Mouse (Mus musculus) adrenal gland, adult 2 months (tissue): ENCODE measurements around the gene Cmtm1. TPM values are rescaled to one million over a fixed set of nuclear protein-coding genes. Genes with fewer than 3 reads are reported as not detected.
"Not testable (repeated sequence)": the region's sequence is repeated elsewhere in the genome, so short reads cannot be mapped to it uniquely, and the experiment has no call there.

Experiments
- DNase-seq: peaks from one replicate; pipeline ENCODE4 v3.0.0; 2021
- polyA plus RNA-seq: library from polyadenylated mRNA; depleted of rRNA; stranded (reverse); fragments of >200 nt; gene quantifications from 2 replicates; pipeline ENCODE4 v1.2.3, GENCODE M21; 2012
- total RNA-seq, 2 experiments: library from RNA; stranded (reverse); gene quantifications; 2 replicates each; pipeline ENCODE4 v1.2.3; 2021

The Cmtm1 gene
- total and polyA plus RNA-seq, 3 experiments, result 0.29 TPM; not detected in 2

DNA sequence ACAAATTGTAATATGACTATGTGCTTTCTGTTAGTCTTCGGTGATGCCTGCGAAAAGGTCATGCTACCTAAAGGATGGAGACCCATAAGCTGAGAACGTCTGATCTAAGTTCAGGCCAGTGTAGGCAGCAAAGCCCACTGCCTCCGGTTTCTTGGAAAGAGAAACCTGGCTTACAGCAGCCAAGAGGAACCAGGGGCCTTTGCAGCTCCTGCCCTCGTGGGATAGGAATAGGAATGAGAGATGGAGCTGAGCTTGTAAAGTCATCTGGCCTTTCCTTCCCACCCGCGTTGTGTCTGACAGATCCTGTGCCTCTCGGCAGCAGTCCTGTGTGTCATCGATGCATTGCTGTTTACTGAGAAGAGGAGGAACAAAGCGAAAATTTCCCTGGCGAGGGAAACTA is 11.3 kb upstream of the Cmtm1 start, which contains the start of gene Gm11020:
TSS of gene Gm11020 (plus strand) at position 301 of the 400 bp plus-strand sequence.
- DNase-seq, result not testable (repeated sequence)

DNA sequence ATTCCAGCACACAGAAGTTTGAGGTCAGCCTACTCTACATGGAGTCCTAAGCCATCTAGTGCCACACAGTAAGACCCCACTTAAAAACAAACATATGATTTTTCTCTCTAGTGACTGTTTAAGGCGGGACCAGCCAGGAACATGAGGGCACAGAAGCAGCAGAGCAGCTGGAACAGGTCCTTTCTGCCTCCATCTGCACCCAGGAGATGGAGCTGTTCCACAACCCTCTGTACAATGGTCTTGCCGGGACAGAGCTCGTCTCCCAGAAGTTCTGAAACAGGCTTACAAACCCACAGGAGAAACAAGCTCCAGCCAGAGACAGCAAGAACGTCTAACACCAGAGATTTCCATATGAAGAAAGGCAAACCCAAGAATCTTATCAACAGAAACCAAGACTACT is 3.4 kb upstream of the Cmtm1 start:
- no peak for DNase-seq

DNA sequence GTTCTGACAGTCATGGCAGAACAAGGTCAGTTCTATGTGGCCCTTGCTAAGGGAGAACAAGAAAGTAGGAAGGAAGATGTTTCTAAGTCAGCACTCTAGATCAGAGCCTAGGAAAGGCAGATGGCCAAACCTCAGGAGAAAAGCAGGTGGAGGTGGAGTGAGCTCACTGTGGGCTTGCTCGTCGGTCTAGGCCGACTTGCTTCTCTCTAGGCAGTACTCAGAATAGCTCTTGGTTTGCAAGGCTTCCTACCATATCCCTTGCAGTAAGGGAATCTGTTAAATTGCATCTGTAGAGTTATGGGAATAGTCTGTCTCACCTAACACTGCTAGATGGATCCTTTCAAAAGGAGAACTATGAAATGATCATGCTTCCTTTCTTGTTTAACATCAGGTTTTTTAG is 2.1 kb upstream of the Cmtm1 start:
- DNase-seq, result not testable (repeated sequence)

DNA sequence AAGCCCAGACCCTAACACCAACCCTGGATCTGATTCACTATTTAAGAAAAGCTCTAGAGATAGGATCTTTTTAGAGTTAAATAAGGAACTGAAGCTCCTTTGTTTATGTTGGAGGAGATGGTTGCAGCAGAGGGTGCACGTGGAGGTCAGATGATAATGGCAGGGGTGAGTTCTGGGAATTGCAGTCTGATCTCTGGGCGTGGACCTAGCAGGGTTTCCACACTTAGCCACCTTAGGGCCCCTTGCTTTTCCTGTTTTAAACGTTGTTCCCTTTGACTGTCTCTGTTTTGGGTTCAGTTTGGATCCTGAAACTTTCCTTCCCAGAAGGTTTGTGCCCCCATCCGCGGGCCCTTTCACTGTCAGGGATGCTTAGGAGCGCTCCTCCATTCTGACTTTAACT is 1.6 kb downstream of the Cmtm1 start:
- DNase-seq, result not testable (repeated sequence)

DNA sequence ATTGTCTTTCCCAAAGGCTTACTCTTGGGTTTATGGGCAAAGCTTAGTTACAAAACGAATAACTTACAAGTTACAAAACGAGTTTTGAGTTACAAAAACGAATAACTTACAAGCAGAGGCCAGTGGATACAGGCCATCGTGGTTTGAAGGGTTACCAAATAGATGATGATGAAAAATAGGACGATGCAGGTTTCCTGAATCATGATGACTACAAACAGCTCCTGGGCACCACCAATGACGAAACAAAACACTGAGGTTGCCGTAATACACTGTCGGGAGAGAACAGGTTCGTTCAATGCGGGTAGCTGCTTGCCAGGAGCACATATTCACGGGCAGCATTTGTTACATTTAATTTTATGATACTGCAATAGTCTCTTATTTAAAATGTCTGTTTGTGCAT is 5.0 kb downstream of the Cmtm1 start:
- DNase-seq, result no peak

DNA sequence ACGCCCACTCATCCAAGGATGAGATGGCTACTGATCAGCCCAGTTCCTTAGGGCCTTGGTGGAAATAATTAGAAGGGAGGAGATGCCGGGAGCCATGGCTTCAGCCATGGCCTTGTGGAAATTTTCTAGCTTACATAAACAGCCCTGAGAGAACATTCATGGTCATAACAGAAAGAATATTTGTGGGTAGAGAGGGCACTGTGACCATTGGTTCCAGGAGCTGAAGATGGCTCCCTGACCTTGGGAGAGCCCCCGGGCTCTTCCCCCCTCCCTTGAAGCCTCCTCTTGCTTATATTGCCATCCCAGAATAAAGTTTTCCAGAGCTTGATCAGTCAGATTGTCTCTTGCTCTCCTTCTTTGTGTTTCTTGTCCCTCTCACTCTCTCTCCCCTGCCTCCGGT is 7.4 kb downstream of the Cmtm1 start:
- not testable (repeated sequence) for DNase-seq

DNA sequence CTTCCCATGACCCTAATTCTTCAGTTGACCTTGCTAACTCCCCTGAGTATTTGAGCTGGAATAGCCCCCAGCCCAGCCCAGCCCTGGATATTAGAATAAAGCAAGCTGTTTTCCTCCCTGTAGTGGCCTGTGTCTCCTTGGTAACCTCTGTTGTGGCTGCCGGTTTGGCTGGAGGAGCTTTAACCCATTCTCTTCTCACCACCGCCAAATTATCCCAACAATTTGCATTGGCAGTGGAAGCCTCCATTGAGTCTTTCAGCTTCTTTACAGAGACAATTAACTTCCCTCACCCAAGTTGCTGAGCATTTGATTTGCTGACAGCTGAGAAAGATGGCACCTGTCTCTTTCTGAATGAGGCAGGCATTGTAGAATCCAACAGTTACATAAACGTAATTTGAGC is 8.4 kb downstream of the Cmtm1 start:
- not testable (repeated sequence) for DNase-seq

DNA sequence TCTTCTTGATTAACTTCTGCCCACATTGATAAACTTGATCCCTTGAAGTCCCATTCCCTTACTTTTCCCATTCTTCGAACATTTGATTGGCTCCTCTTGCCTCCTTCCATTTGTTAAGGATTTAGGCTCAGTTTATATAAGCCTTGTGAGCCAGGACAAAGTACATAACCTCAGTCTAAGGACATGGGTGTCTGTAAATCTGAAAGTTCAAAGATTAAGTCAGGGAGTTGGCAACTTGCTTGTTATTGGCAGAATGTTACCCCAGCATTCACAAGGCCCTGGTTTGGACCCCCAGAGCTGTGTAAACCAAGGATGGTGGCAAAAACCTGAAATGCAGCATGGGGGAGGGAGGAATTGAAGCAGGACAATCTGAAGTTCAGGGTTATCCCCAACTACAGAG is 15.5 kb downstream of the Cmtm1 start:
- DNase-seq, result no peak

DNA sequence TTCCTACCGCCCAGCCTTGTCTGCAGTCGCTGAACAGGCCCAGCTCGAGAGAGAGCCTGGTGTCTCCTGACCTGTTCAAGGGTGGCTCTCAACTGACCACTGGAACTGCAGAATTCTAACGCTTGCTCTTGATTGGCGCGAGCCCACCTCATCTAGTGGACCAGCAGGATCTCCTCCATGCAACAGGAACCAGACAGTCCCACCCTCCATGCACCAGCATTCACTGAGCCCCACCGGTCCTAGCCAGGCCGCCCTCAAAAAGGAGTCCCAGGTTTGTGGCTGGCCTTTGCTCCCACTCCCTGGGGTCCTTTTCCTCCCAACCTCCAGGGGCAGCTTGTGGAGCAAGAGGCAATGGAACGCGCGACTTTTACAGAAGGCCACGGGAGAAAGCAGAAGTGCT is 16.9 kb downstream of the Cmtm1 start, which contains the start of gene Cmtm2a:
TSS of gene Cmtm2a (minus strand) at position 101 of the 400 bp plus-strand sequence.
- DNase-seq, result not testable (repeated sequence)

DNA sequence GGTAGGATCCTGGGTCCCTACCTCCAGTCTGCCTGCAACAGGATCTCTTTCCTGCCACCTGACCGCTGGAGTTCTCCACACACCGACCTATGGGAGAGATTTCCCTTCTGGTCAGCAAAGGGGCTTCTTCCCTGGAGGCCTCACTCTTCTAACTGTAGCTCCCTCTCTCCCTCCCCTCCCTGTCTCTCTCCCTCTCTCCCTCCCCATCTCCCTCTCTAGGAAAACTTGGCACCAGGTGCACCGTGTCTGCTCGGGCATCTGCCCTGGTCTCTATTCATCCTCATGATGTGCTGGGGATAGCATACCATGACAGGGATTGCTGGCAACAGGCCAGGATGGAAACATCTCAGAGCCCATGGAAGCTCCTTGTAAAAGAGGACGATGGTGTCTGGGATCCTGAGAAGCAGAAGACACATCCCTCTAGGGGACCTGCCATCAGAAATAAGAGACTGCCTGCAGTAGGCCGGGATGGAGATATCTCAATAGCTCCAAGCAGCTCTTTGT is 41.0 kb downstream of the Cmtm1 start:
- DNase-seq, result no peak

DNA sequence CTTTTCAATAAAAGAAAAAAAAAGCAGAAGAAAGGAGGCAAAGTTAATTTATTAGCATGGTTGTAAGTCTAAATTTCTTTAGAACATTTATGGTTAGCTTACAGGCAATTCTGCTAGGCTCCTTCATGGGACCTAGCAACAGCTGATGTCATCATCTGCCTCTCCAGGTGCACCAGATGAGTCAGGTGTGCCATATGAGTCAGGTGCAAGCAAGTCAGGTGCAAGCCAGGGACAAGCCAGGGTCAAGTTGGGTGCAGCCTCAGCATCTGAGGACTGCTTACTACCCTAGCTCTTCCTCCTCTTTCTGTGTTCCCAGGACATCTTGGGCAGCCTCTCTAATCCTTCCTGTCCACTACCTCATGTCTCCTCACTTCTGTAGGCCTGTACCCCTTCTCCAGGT is 41.6 kb downstream of the Cmtm1 start:
- no peak for DNase-seq

DNA sequence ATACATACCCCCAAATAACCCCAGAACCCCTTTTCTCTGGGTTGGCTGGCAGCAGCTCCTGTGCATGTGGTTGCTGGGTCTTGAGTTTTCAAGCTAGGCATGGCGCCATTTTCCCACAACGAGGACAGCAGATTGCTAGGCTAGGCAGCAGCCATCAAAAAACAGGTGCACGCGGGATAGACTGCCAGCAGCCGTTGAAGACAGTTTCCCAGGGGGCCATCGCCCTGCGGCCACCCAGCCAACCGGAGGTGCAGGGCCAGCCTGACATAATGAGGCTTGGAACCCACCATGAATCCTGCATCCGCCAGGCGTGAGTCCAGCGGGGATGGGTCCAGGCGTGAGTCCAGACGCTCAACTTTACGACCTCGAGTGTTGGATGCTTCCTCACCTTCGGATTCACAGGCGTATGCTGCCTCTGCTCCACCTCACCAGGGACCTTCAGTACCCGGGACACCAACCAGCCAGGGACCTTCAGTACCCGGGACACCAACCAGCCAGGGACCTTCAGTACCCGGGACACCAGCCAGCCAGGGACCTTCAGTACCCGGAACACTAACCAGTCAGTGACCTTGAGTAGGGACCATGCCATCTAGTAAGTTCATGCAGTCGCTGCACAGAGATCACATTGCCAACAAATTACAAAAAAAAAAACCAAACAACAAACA is 45.5 kb downstream of the Cmtm1 start:
- peak; percentile 63 for DNase-seq

DNA sequence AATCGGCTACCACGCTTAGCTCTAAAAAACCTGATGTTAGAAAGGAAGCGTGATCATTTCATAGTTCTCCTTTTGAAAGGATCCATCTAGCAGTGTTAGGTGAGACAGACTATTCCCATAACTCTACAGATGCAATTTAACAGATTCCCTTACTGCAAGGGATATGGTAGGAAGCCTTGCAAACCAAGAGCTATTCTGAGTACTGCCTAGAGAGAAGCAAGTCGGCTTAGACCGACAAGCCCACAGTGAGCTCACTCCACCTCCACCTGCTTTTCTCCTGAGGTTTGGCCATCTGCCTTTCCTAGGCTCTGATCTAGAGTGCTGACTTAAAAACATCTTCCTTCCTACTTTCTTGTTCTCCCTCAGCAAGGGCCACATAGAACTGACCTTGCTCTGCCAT is 48.1 kb downstream of the Cmtm1 start:
- DNase-seq, result not testable (repeated sequence)

DNA sequence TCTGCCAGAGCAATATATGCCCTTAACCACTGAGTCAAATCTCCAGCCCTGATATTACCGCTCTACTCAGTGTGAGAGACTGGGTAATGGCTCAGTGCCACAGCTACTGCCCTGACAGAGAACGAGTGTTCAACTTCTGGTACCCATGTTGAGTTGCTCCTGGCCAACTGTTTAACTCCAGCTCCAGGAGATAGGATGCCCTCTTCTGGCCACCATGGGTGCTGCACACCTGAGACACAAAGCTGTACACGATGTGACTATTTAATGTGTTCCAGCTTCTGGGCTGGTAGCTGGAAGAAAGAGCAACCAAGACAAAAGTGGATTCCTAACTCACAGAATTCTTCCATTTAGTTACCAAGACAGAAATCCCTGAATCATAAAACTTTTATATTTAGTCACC is 56.9 kb downstream of the Cmtm1 start:
- no peak for DNase-seq

DNA sequence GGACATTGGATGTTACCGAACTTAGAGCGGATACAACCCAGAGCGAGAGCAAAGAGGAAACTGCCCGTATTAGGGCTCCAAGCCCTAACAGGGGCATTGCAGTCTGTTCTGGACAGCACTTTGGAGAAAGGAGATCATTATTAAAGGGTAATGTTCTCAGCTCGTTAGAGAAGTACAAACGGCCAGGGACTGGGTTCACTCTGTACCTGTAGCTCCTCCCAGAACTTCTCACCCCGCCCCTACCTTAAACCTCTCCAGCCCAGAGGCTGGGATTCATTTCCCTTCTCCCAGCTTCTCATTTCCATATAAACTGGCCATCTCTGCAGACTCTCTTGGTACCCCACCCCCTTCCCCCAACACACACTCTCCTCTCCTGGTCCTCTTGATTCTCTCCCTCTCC is 58.5 kb downstream of the Cmtm1 start:
- DNase-seq, result peak; percentile 33

DNA sequence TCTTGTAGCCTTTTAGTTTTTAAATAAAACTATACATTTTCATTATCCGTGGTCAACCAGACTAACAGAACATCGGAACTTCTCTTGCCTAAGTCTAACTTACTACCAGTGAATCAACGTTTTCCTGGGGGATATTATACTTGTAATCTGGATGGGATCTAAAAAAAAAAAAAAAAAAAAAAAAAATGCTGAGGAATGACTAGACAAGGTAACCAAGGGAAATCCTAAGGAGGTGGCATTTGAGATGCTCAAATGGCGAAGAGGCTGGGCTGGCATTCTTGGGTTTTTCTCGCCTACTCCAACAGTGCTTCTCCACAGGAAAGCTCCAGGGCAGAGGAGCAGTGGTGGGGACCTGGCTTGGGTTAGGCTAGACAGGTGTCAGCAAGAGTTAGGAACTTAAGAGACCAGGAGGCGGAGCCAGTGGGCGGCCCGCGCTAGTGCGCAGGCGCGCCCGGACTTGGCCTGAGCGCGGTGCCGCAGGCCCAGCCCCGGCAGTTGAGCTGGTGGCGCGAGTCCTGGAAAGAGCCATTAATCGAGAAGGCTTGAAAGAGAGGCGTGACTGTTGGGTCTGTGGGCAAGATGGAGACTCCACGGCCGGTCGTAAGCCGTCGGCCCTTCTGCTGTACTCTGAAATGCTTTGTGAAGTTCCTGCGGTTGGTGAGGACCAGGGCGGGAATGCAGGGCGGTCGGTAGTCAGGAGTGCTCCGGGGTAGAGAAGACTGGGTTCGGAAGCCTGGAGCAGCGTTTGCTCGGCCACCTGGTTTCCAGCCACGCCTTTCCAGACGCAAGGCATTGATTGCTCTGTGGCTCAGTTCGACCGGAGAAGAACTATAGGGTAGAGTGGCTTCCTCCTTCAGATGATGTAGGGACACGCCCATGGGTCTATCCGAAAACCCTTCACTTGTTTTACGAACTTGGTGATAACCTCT is 59.2 kb downstream of the Cmtm1 start, which contains the start of gene Cklf:
TSS of gene Cklf (plus strand) at position 423 of the 929 bp plus-strand sequence.
- DNase-seq, result peak; percentile 92

DNA sequence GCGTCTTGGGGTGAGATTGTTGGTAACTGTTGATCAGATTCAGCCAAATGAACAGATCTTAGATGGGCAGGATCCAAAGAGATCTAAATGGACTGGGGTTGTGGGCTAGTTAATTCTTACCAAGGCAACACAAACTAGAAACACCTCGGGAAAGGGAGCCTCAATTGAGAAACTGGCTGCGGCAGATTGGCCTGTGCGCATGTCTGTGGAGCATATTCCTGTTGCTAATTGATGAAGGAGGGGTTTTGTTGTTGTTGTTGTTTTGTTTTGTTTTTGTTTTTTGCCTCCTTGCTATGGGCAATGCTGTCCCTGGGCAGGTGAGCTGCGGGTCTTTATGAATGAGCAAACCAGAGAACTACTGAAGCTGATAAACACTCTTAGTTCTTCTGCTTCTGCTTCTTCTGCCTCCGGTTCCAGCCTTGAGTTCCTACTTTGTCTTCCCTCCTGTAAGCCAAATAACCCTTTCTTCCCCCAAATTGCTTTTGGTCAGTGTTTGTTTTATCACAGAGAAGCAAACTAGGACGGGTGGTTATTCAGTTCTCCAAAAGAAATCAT is 60.4 kb downstream of the Cmtm1 start:
- DNase-seq, result no peak

DNA sequence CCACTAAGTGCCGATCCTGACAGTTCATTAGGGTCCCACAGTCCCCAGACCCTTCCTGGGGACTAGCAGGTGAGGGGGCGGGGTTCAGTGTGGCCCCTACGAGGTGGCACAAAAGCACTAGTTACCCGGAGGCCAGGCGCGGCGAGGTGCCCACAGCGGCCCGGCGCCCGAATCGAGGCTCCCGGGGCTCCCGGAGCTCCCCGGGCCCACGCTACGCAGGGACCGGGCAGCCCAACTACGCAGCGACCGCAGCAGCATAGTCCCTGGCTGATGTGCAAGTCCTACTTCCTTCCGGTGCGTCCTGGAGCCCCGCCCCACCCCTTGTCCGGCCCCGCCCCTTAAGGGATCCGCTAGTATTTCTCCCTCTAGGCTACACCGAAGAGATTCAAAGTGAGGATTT is 61.7 kb downstream of the Cmtm1 start, which contains the start of gene Tk2:
TSS of gene Tk2 (minus strand) at position 283 of the 400 bp plus-strand sequence.
- DNase-seq, result peak; percentile 89

DNA sequence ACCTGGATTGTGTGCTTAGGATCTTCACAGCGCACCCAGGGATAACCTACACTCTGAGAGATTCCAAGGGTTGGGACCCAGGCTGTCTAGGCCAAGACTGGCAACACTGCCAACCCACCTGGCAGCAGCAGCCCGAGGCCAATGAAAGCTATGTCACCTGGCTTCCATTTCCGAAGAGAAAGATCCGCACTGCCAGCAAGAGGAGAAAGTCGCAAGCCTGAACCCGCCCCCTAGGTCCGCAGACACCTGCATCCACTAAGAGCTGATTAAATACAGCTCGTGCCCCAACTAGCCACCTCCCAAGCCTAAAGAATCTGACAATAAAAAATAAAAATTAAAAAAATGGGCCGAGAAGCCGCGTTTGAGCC is 62.1 kb downstream of the Cmtm1 start:
- no peak for DNase-seq

DNA sequence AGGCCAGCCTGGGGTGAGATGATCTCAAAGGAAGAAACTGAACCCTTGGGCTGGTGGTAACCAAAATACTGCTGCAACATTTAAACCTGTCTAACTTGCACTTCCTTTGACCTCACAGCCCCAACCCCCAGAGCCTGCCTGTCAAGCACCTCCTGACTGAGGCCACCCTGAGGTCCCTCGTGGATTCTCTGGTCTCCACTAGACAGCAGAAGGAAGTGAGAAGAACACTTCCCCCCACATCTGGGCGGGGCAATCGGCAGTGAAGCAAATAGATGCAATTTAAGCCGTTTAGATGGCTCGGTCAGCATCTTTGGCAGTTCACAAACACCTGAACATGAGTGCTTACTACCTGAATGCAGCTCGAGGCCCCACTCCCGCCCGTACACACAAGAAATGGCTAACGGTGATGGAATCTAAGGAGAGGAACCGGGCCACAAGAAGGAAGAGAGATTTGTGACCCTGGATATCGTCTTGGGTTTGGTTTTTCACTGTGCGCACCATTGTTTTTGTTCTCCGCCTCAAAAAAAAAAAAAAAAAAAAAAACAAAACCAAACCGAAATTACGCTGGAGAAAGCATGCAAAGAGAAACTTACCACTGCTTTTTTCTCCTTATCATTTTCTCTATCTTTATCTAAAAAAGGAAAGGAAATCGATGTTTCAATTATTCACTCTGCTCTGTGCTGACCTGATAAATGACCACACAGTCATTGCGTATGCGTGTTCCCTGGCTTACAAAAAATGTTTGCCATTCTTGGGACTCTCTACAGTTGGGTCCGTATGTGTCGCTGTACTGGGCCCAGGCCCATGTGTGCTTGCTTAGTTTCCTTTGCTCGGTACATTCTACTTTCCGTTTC is 62.7 kb downstream of the Cmtm1 start:
- DNase-seq, result peak; percentile 33

DNA sequence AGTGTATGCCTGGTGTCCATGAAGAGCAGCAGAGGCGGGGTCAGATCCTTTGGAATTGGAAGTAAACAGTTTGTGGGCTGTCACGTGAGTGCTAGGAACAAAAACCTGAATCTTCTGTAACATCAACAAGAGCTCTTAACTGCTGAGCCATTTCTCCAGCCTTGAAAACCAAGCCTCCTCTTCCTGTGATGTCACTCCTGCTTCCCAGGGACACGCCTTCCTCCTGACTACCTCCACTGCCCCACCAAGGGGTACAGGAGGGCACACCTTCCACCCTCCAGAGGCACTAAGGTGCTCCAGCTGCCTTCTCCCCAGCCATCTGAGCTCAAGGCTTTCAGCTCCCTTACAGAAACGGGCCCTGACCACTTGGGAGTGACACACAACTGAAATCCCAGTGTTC is 63.3 kb downstream of the Cmtm1 start:
- DNase-seq, result no peak
